Mouse (Mus musculus) cerebellum, adult 9-11 months (tissue): ENCODE measurements at regions not wholly inside any gene's neighbourhood (a gene's known extent, or its start where the extent isn't known, plus 50 kb on each side); places are given as distances from the start of the nearest gene placed in this dataset.

ENCODE experiments used
- DNase-seq: peaks from one replicate; pipeline ENCODE4 v3.0.0; 2022

- DNase-seq, result no peak
Measured at GRCm38 (mm10) chr7:37242476-37242875, 531.0 kb downstream of the Zfp536 start.

- DNase-seq, result no peak
Measured at GRCm38 (mm10) chr7:37246156-37246555, 527.3 kb downstream of the Zfp536 start.

- DNase-seq, result no peak
Measured at GRCm38 (mm10) chr7:37254431-37254830, 519.0 kb downstream of the Zfp536 start.

- no peak for DNase-seq
Measured at GRCm38 (mm10) chr7:37255840-37256239, 517.6 kb downstream of the Zfp536 start.

- no peak for DNase-seq
Measured at GRCm38 (mm10) chr7:37259293-37259692, 514.1 kb downstream of the Zfp536 start.

- DNase-seq, result no peak
Measured at GRCm38 (mm10) chr7:37262846-37263245, 510.6 kb downstream of the Zfp536 start.

GRCm38 (mm10) chr7:37267404-37267803, 506.0 kb downstream of the Zfp536 start:
- DNase-seq, result no peak

- DNase-seq, result no peak
Measured at GRCm38 (mm10) chr7:37270841-37271240, 502.6 kb downstream of the Zfp536 start.

GRCm38 (mm10) chr7:37290018-37290417, 483.4 kb downstream of the Zfp536 start:
- no peak for DNase-seq

- no peak for DNase-seq
Measured at GRCm38 (mm10) chr7:37290493-37291045, 482.9 kb downstream of the Zfp536 start.

GRCm38 (mm10) chr7:37291726-37292125, 481.7 kb downstream of the Zfp536 start:
- DNase-seq, result peak; percentile 20

GRCm38 (mm10) chr7:37292554-37292953, 480.9 kb downstream of the Zfp536 start:
- DNase-seq, result no peak

GRCm38 (mm10) chr7:37298888-37299287, 474.6 kb downstream of the Zfp536 start:
- DNase-seq, result no peak

- DNase-seq, result no peak
Measured at GRCm38 (mm10) chr7:37305463-37305862, 468.0 kb downstream of the Zfp536 start.

GRCm38 (mm10) chr7:37307191-37307590, 466.2 kb downstream of the Zfp536 start:
- DNase-seq, result no peak

GRCm38 (mm10) chr7:37324653-37325052, 448.8 kb downstream of the Zfp536 start:
- DNase-seq, result no peak

GRCm38 (mm10) chr7:37333451-37333850, 440.0 kb downstream of the Zfp536 start:
- no peak for DNase-seq

GRCm38 (mm10) chr7:37335212-37335611, 438.2 kb downstream of the Zfp536 start:
- no peak for DNase-seq

- DNase-seq, result peak; percentile 67
Measured at GRCm38 (mm10) chr7:37336171-37336850, 437.1 kb downstream of the Zfp536 start.

- peak; percentile 96 for DNase-seq
Measured at GRCm38 (mm10) chr7:37336851-37337531, 436.4 kb downstream of the Zfp536 start.

- peak; percentile 77 for DNase-seq
Measured at GRCm38 (mm10) chr7:37337616-37338015, 435.8 kb downstream of the Zfp536 start.

GRCm38 (mm10) chr7:37338067-37338501, 435.4 kb downstream of the Zfp536 start:
- DNase-seq, result peak; percentile 56

GRCm38 (mm10) chr7:37342613-37343012, 430.8 kb downstream of the Zfp536 start:
- DNase-seq, result peak; percentile 68

GRCm38 (mm10) chr7:37343021-37343593, 430.3 kb downstream of the Zfp536 start:
- DNase-seq, result peak; percentile 72
